Mouse (Mus musculus) monocyte, adult 2 months (primary cell): ENCODE data around the gene B2m.

Experiments
- DNase-seq, 2 experiments: peaks; one replicate each; pipeline ENCODE4 v3.0.0; 2022; ENCODE audit warnings: low spot score in 2 of 2, low read depth in 1 of 2

B2m gene

GRCm38 (mm10) chr2:122149316-122149715, 1.8 kb downstream of the B2m start:
- no peak for DNase-seq

- no peak for DNase-seq
These were observed 2.2 kb downstream of the B2m start for GRCm38 (mm10) chr2:122149716-122150115.

GRCm38 (mm10) chr2:122151221-122151620, 3.7 kb downstream of the B2m start:
- DNase-seq: no peak

GRCm38 (mm10) chr2:122152850-122153249, 5.4 kb downstream of the B2m start:
- no peak for DNase-seq

- no peak for DNase-seq
These were observed 6.3 kb downstream of the B2m start for GRCm38 (mm10) chr2:122153681-122154365.

- DNase-seq: no peak
These were observed 7.0 kb downstream of the B2m start for GRCm38 (mm10) chr2:122154479-122154878.

GRCm38 (mm10) chr2:122155292-122155691, 7.8 kb downstream of the B2m start:
- DNase-seq: no peak

GRCm38 (mm10) chr2:122156051-122156700, 8.7 kb downstream of the B2m start:
- peak; percentile 40 to 54 for DNase-seq

- DNase-seq: no peak
These were observed 10.1 kb downstream of the B2m start for GRCm38 (mm10) chr2:122157561-122157960.

- no peak for DNase-seq
These were observed 10.9 kb downstream of the B2m start for GRCm38 (mm10) chr2:122158362-122158802.

- DNase-seq: no peak
These were observed 12.2 kb downstream of the B2m start for GRCm38 (mm10) chr2:122159667-122160066.

- DNase-seq: peak; percentile 35 to 56
These were observed 13.2 kb downstream of the B2m start, which contains the start of gene Trim69 for GRCm38 (mm10) chr2:122160680-122161079. TSS of gene Trim69 (plus strand) at chr2:122160700.

- no peak for DNase-seq
These were observed 14.1 kb downstream of the B2m start for GRCm38 (mm10) chr2:122161542-122161941.

GRCm38 (mm10) chr2:122162529-122162928, 15.0 kb downstream of the B2m start:
- DNase-seq: no peak

- no peak for DNase-seq
These were observed 16.1 kb downstream of the B2m start for GRCm38 (mm10) chr2:122163430-122164195.

- peak in 1 of 2 experiments; percentile 35 for DNase-seq
These were observed 16.8 kb downstream of the B2m start for GRCm38 (mm10) chr2:122164293-122164692.

GRCm38 (mm10) chr2:122171292-122171691, 23.8 kb downstream of the B2m start:
- no peak for DNase-seq

GRCm38 (mm10) chr2:122172188-122172587, 24.7 kb downstream of the B2m start:
- no peak for DNase-seq

- DNase-seq: no peak
These were observed 32.8 kb downstream of the B2m start for GRCm38 (mm10) chr2:122180051-122180822.

GRCm38 (mm10) chr2:122185086-122185485, 37.6 kb downstream of the B2m start:
- no peak for DNase-seq

GRCm38 (mm10) chr2:122186106-122186505, 38.6 kb downstream of the B2m start, which contains the start of the genes Patl2 and Terb2:
TSS of gene Patl2 (minus strand) at chr2:122186189.
TSS of gene Terb2 (plus strand) at chr2:122186272.
- no peak for DNase-seq
